Mouse (Mus musculus): Measurements from ENCODE around the gene Olfr154. TPM values are rescaled to one million over a fixed set of nuclear protein-coding genes. Genes with fewer than 3 reads are reported as not detected.
"Not testable (repeated sequence)": the region's sequence is repeated elsewhere in the genome, so short reads cannot be mapped to it uniquely, and the experiment has no call there.

Olfr154 gene
- total RNA-seq (2021), result not detected
- long read RNA-seq, result 0 reads

- not testable (repeated sequence) for DNase-seq (ENCODE audit: low spot score in 2 of 2)
Observed at GRCm38 (mm10) chr2:85664355-85664754, at the start of gene Olfr154. Gene Olfr154, minus strand, starts transcription at chr2:85664455.

GRCm38 (mm10) chr2:85711159-85711558 lies 46.9 kb upstream of the Olfr154 start:
- DNase-seq (ENCODE audit: low spot score in 2 of 2), result no peak

GRCm38 (mm10) chr2:85710680-85711079 lies 46.4 kb upstream of the Olfr154 start:
- DNase-seq (ENCODE audit: low spot score in 2 of 2), result not testable (repeated sequence)

GRCm38 (mm10) chr2:85689131-85689530 lies 24.9 kb upstream of the Olfr154 start, which contains the start of gene Olfr1008:
Gene Olfr1008, plus strand, starts transcription at chr2:85689431.
- DNase-seq (ENCODE audit: low spot score in 2 of 2), result no peak

DNA sequence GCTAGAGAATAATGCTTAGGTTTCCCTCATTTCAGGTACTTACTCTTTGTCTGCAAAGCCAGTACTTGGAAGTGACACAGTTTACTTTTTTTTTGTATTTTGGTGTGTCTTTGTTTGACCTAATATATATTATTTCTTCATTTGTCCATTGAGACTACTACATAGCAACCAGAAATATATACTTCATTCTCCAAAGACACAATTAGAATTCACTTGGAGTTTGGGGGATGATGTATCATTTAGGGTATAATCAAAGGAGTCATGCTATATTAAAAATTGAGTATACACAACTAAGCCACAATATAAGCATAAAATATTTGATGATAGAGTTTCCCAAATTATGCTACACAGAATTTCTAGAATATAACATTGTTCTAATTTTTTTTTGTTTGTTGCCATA lies 14.4 kb upstream of the Olfr154 start, which contains the start of gene Olfr1006:
Gene Olfr1006, minus strand, starts transcription at position 101 of the 400 bp plus-strand sequence.
- no peak for DNase-seq (ENCODE audit: low spot score in 2 of 2)

GRCm38 (mm10) chr2:85650604-85651003 lies 13.7 kb downstream of the Olfr154 start, which contains the start of gene Olfr1002:
Gene Olfr1002, minus strand, starts transcription at chr2:85650704.
- no peak for DNase-seq (ENCODE audit: low spot score in 2 of 2)

Other genes with a start within 250 kb of the Olfr154 start
- not detected for gene Olfr993, start 249.6 kb downstream of the Olfr154 start, total RNA-seq (2021)
- not detected for gene Olfr994, start 228.0 kb downstream of the Olfr154 start, total RNA-seq (2021)
- not detected for gene Olfr995, start 220.8 kb downstream of the Olfr154 start, total RNA-seq (2021)
- gene 4833423E24Rik, start 145.4 kb downstream of the Olfr154 start, total RNA-seq (2021), result under 1 TPM; 0.62 to 0.67 TPM
- gene Olfr996, start 85.2 kb downstream of the Olfr154 start, total RNA-seq (2021), result not detected
- gene Olfr998, start 75.5 kb downstream of the Olfr154 start, total RNA-seq (2021), result not detected
- gene Olfr1000, start 52.6 kb downstream of the Olfr154 start, total RNA-seq (2021), result not detected
- gene Olfr1002, start 13.8 kb downstream of the Olfr154 start, total RNA-seq (2021), result not detected
- gene Olfr1006, start 14.3 kb upstream of the Olfr154 start, total RNA-seq (2021), result not detected
- gene Olfr1008, start 25.0 kb upstream of the Olfr154 start, total RNA-seq (2021), result not detected
- not detected for gene Olfr1009, start 51.0 kb upstream of the Olfr154 start, total RNA-seq (2021)
- gene Olfr1012, start 98.3 kb upstream of the Olfr154 start, total RNA-seq (2021), result not detected
- gene Olfr1013, start 102.6 kb upstream of the Olfr154 start, total RNA-seq (2021), result not detected
- gene Olfr1014, start 108.3 kb upstream of the Olfr154 start, total RNA-seq (2021), result not detected
- not detected for gene Olfr1015, start 117.6 kb upstream of the Olfr154 start, total RNA-seq (2021)
- gene Olfr1016, start 138.1 kb upstream of the Olfr154 start, total RNA-seq (2021), result not detected
- gene Olfr1018, start 154.0 kb upstream of the Olfr154 start, total RNA-seq (2021), result not detected
- gene Olfr1019, start 181.0 kb upstream of the Olfr154 start, total RNA-seq (2021), result not detected
- not detected for gene Olfr1020, start 182.6 kb upstream of the Olfr154 start, total RNA-seq (2021)
- not detected for gene Olfr1022, start 204.1 kb upstream of the Olfr154 start, total RNA-seq (2021)
- not detected for gene Olfr1023, start 221.2 kb upstream of the Olfr154 start, total RNA-seq (2021)
- gene Olfr1024, start 240.6 kb upstream of the Olfr154 start, total RNA-seq (2021), result not detected

Measured in layer of hippocampus, postnatal 10 days (tissue).